Mouse (Mus musculus): Measurements from ENCODE around the gene Prkce.

The Prkce gene

DNA sequence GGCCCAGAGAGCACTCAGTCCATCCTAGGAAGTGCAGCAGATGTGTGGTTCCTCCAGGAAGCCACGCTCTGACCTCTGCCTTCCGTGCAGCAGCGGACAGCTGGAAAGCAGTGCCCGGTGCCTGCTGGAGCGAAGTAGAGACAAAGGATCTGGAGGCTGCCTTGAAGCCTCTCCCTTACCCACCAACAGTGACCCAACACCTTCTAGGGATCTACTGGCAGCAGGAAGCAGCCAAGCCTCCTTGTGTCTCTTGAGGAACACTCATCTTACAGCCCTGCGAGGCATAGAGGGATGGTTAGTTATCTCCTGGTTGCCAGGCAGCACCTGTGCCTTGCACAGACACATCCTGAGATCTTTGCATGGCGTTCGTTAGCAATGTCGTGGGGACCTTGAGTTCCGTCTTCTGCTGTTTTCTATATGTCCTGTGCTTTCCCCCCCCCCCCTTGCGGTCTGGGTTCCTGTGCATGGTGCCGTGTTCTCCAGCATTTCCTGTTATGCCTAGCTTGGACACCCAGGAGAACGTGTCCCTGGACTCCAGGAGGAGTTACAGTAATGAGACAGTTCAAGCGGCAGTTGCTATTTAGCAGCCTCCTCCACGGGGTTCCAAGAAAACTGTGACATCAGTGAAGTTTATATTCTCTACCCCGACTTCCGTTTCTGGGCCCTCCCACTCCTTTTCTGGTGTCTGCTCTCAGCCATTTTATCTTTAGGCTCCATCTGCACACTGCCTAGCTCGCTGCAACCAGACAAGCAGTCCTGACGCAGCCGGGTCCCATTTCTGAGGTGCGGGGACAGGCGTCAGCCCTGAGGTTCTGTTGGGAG is 133.4 kb downstream of the Prkce start:
- no peak for DNase-seq (ENCODE audit: low read depth, low spot score)

- no peak for DNase-seq (ENCODE audit: low read depth, low spot score)
These were observed 134.7 kb downstream of the Prkce start for GRCm38 (mm10) chr17:86302266-86302665.

GRCm38 (mm10) chr17:86302861-86303331 is 135.3 kb downstream of the Prkce start:
- no peak for DNase-seq (ENCODE audit: low read depth, low spot score)

- DNase-seq (ENCODE audit: low read depth, low spot score) = no peak
These were observed 136.0 kb downstream of the Prkce start for GRCm38 (mm10) chr17:86303401-86304243.

DNA sequence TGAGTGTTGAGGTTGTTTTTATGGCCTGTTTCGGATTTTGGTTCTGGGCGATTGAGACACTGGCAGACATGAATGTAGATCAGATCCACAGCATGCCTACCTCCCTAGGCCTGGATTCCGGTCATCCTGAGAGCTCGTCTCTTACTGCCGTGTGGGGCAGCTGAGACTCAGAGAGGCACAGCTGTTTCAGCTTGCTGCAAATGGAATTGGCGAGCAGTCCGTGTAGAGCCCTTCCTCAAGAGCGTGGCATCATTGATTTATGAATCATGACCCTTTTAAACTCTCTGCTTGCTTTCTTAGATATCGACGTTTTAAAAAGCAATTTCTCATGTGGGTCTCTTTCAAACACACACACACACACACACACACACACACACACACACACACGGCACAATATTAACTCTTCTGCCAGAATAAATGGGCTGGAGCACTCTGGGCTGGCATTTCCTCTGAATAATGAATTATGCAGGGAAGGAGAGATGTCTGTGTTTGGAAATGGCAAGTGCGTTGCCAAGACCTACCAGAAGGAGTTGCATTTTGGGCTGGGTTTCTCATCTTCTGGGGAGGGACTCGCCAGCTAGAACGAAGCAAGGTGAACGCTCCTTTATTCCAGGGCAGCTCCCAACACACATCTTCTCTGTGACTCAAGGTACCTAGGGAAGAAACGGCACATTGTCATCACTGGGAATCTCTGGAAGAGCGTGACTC is 137.5 kb downstream of the Prkce start:
- no peak for DNase-seq (ENCODE audit: low read depth, low spot score)

DNA sequence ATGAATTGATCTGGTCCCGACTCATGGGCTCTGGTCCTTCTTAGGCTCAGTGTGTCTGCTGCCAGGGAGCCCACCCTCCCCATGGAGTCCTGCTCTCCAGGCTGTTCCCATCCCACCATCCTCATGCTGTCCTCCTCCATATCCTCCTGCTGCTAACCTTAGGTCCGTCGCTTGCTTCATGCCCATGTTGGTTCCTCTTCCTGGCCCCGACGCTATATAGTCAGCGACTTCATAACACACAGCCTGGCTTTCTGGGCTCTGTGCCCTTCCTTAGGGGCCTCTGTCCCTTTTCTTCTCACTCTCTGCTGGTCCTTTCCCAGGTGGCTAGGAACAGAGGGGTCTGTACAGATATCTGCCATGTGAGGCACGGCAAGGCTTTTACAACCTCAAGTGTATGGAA is 138.6 kb downstream of the Prkce start:
- DNase-seq (ENCODE audit: low read depth, low spot score) = no peak

GRCm38 (mm10) chr17:86313413-86314139 is 146.0 kb downstream of the Prkce start:
- DNase-seq (ENCODE audit: low read depth, low spot score) = no peak

DNA sequence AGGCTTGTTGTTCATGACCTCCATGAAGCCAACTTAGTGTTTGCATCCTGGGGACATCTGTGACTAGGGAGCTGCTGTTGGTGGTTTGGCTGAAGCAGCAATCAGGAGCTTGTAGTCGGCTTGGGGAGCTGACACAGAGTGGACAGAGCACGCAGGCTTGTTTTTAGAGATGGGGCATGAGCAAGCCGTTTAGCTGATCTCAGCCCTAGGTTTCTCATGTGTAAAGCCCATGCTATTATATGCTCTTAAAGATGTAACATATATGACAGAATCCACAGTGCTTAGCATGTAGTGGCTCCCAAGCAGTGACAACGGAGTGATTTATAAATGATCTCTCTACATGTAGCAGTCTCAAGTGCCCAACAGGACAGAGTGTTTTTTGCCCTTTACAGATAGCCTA is 148.3 kb downstream of the Prkce start:
- DNase-seq (ENCODE audit: low read depth, low spot score) = no peak

DNA sequence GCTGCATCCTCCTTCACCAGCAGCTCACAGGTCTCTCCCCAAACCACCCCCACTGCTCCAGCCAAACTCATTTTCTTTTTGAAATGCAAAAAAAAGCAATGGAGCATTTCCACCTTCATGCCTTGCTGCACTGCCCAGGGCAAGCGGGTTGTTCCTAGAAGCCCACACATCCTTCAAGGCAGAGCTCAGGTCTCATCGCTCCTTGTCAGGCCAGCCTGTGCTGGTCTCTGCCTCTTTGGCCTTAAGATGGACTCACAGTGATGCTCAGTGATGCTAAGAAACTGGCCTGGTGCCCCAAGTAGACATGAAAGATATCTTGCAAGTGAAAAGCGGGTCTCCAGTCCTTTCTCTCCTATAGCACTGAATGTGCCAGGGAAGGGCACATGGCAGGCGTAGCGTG is 149.2 kb downstream of the Prkce start:
- no peak for DNase-seq (ENCODE audit: low read depth, low spot score)

- no peak for DNase-seq (ENCODE audit: low read depth, low spot score)
These were observed 149.6 kb downstream of the Prkce start for GRCm38 (mm10) chr17:86317197-86317596.

DNA sequence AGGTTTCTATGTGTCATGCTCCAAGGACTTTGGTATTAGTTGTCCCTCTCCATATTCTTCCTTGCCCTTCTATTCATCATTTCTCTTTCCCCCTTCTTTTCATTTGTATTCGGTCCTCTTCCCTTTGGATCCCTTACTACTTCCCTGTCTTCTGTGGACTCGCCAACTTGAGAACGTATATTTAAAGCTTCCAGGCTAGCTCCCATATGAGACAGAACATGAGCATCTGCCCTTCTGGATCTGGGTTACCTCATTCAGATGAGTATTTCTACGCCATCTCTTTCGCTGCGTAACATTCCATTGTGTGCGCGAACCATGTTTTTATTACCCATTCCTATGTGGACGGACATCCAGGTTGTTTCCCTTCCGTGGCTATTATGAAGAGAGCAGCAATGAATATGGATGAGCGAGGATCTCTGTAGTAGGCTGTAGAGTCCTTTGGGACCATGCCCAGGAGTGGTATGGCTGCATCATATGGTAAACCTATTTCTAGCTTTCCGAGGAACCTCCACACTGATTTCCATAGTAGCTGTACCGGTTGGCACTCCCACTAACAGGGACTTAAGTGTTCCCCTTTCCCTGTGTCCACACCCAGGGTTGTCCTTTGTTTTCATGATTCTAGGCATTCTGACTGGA is 152.5 kb downstream of the Prkce start:
- DNase-seq (ENCODE audit: low read depth, low spot score) = no peak

DNA sequence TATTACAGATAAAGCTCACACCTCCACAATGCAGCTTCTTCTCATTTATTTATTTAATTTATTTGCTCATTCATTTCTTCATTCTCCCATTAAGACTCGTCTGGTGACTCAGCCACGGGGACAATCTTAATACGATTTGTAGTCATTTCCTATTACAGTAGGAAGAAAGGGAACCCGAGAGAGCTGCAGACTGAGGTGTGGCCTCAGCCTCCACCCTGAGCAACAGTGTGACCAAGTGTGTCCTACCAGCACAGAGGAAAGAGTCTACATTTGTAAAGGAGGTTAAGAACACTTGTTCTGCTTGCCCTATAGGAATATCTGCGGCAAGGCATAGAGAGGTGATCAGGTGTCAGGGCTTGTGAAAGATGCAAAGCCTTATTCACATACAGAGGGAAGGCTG is 155.3 kb downstream of the Prkce start:
- no peak for DNase-seq (ENCODE audit: low read depth, low spot score)

GRCm38 (mm10) chr17:86323310-86323709 is 155.7 kb downstream of the Prkce start:
- no peak for DNase-seq (ENCODE audit: low read depth, low spot score)

- no peak for DNase-seq (ENCODE audit: low read depth, low spot score)
These were observed 156.5 kb downstream of the Prkce start for GRCm38 (mm10) chr17:86323909-86324686.

DNA sequence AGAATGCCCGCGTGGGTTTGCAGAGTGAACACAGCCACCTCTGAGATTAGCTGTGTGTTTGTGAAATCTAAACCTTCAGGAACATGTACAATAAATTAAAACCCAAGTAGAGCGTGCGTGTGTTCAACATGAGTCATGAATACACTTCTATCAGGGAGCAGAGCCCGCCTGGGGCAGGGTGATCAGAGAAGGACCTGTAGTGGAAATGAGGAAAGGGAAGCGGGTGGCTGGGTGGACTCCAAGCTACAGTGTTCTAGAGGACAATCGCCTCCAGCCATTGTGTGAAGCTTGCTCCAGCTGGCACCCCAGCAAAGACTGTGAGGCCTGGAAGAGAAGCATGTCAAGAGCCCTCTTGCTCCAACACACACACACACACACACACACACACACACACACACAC is 157.2 kb downstream of the Prkce start:
- DNase-seq (ENCODE audit: low read depth, low spot score) = no peak

GRCm38 (mm10) chr17:86325317-86325716 is 157.7 kb downstream of the Prkce start:
- no peak for DNase-seq (ENCODE audit: low read depth, low spot score)

DNA sequence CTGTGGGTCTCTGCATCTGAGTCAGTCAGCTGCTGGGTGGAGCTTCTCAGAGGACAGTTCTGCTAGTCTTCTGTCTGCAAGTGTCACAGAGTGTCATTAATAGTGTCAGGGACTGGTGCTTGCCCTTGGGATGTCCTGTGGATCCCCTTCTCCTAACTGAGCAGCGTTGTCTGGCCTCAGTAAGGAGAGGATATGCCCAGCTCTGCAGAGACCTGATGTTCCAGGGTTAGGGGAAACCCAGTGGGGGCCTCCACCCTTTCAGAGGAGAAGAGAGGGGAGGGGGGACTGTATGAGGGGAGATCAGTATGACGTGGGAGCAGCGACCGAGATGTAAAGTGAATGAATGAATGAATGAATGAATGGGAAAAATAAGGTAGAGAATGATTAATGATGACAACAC is 160.4 kb downstream of the Prkce start:
- no peak for DNase-seq (ENCODE audit: low read depth, low spot score)

- DNase-seq (ENCODE audit: low read depth, low spot score) = no peak
These were observed 161.9 kb downstream of the Prkce start for GRCm38 (mm10) chr17:86329273-86330075.

All from retina, postnatal 7 days (tissue).